Comparison of ENCODE assay signal across 21 mouse cellular contexts in genomic region chr9:37546889-37547288, GRCm38 (mm10). TPM values are rescaled to one million over a fixed set of nuclear protein-coding genes. Genes with fewer than 3 reads are reported as not detected.
DNase-seq lines count a peak whose midpoint lies in the region; ATAC-seq and TF ChIP-seq lines count a peak whose summit lies in the region.
"Had no signal": no experiment of that assay in that cellular context is flagged by ENCODE, and none has a peak within 500 bp of the region (broad histone marks: within the 10 kb centered on the region; RNA-seq: fewer than 3 reads in every experiment).

No protein-coding gene starts in this region.

- H3K36me3 ChIP-seq in megakaryocyte, embryonic 14.5 days (replicated peaks; ENCODE audit: low read length) = peaks cover 99% of the 10 kb centered on the region
- H3K36me3 ChIP-seq in stomach, postnatal 0 days (ENCODE audit: control insufficient read depth, insufficient read depth, low read length) = no peaks in the 10 kb centered on the region
- H3K36me3 ChIP-seq: embryonic facial prominence, embryonic 10.5 days; heart, embryonic 15.5 days; limb, embryonic 13.5 days; midbrain, embryonic 15.5 days had no signal

- no peak overlapping the region for H3K4me2 ChIP-seq in stomach, postnatal 0 days (replicated peaks; ENCODE audit: low read depth)
- H3K4me2 ChIP-seq: heart, embryonic 15.5 days; limb, embryonic 13.5 days; midbrain, embryonic 15.5 days had no signal

- H3K27ac ChIP-seq in layer of hippocampus, adult 2 months = no peak overlapping the region
- no peak overlapping the region for H3K27ac ChIP-seq in stomach, postnatal 0 days (replicated peaks)
- H3K27ac ChIP-seq: embryonic facial prominence, embryonic 10.5 days; heart, embryonic 15.5 days; limb, embryonic 13.5 days; macrophage; midbrain, embryonic 15.5 days had no signal

- H3K9me3 ChIP-seq in megakaryocyte, embryonic 14.5 days = no peaks in the 10 kb centered on the region
- H3K9me3 ChIP-seq in stomach, postnatal 0 days (ENCODE audit: control insufficient read depth, low read length) = no peaks in the 10 kb centered on the region
- H3K9me3 ChIP-seq: embryonic facial prominence, embryonic 10.5 days; heart, embryonic 15.5 days; limb, embryonic 13.5 days; midbrain, embryonic 15.5 days had no signal

- H3K4me1 ChIP-seq in megakaryocyte, embryonic 14.5 days = peaks cover 91% of the 10 kb centered on the region
- 0 out of 2 replicates have a peak, but pooled peaks cover 2% of the 10 kb centered on the region for H3K4me1 ChIP-seq in stomach, postnatal 0 days (replicated peaks; ENCODE audit: control insufficient read depth, insufficient read depth)

- peak; percentile 77 for TF ChIP-seq CTCF in layer of hippocampus, adult 2 months (conservative IDR thresholded peaks at IDR 0.05)
- peak; percentile 50 for TF ChIP-seq CTCF in stomach, postnatal 0 days (IDR thresholded peaks at IDR 0.05; ENCODE audit: low read depth)

- peak; percentile 14 for DNase-seq in embryo, embryonic 10 days (ENCODE audit: low spot score)
- no peak for DNase-seq in embryo, embryonic 11 days
- DNase-seq in layer of hippocampus, adult 2 months (ENCODE audit: low spot score in 2 of 2) = no peak
- DNase-seq in layer of hippocampus, postnatal 14 days (ENCODE audit: low spot score in 2 of 2) = no peak
- no peak for DNase-seq in stomach, postnatal 0 days (ENCODE audit: low spot score)
- no peak for DNase-seq in gastrocnemius, postnatal 25 days
- DNase-seq: adrenal gland, postnatal 36 days; B cell, adult 2 months; kidney, adult 18-20 months; right cerebral cortex, postnatal 14 days; thymus, postnatal 36 days had no signal

- no peak overlapping the region for H3K4me3 ChIP-seq in layer of hippocampus, adult 2 months
- peak overlapping the region; percentile 87 for H3K4me3 ChIP-seq in megakaryocyte, embryonic 14.5 days (replicated peaks)
- H3K4me3 ChIP-seq in stomach, postnatal 0 days (ENCODE audit: low read depth, low read length) = no peak overlapping the region
- H3K4me3 ChIP-seq: embryonic facial prominence, embryonic 10.5 days; erythroblast, embryonic 14.5 days; heart, embryonic 15.5 days; limb, embryonic 13.5 days; midbrain, embryonic 15.5 days had no signal

- ATAC-seq in megakaryocyte, adult 5-6 weeks (ENCODE audit: poor library complexity, severe bottlenecking) = no peak
- ATAC-seq in stomach, postnatal 0 days (ENCODE audit: low FRiP score, low TSS enrichment) = no peak
- ATAC-seq: activated CD4-positive, CD25-positive, alpha-beta regulatory T cell, adult 4 months; forebrain, embryonic 16.5 days; midbrain, embryonic 15.5 days had no signal

- H3K9ac ChIP-seq in stomach, postnatal 0 days (ENCODE audit: low read length) = no peak overlapping the region
- H3K9ac ChIP-seq: heart, embryonic 15.5 days; limb, embryonic 13.5 days; midbrain, embryonic 15.5 days had no signal

- no peaks in the 10 kb centered on the region for H3K27me3 ChIP-seq in megakaryocyte, embryonic 14.5 days (replicated peaks)
- H3K27me3 ChIP-seq in stomach, postnatal 0 days (ENCODE audit: control insufficient read depth, insufficient read depth, low read length) = peaks cover 2% of the 10 kb centered on the region; the same call in 1 of the 2 replicates

- no peak for TF ChIP-seq EP300 in stomach, postnatal 0 days (optimal IDR thresholded peaks at IDR 0.05)

- WGBS in stomach, postnatal 0 days = 84% methylated on average over 1 of the region's 1 CpGs

RNA-seq across cellular contexts. Expression of gene Nrgn, which starts 5.8 kb away (rescaled TPM):
- 1,000 to 10,000 TPM; 1,464 to 1,512 TPM for total RNA-seq in layer of hippocampus, adult 2 months (2021)
- total RNA-seq in layer of hippocampus, postnatal 14 days (2021) = 1,000 to 10,000 TPM; 1,609 to 1,636 TPM
- polyA plus RNA-seq in megakaryocyte, embryonic 14.5 days (2012; ENCODE audit: insufficient read depth, low replicate concordance) = 5,423 and 8,339 TPM in 2 replicates
- total RNA-seq in megakaryocyte, adult 5-6 weeks (2015) = 0.25 and 1.4 TPM in 2 replicates
- total RNA-seq in megakaryocyte, adult 5-6 weeks (2017) = not detected in 2 replicates
- 2.3 and 2.6 TPM in 2 replicates for polyA plus RNA-seq in stomach, postnatal 0 days (2015; fragmentation: Nextera tagmentation; extraction: Ambion mirVana)
- under 1 TPM; 0.72 to 0.79 TPM for total RNA-seq in gastrocnemius, postnatal 25 days (2021)

RNA-seq across cellular contexts. Expression of gene Vsig2, which starts 7.8 kb away (rescaled TPM):
- total RNA-seq in layer of hippocampus, adult 2 months (2021) = 1 to 10 TPM; 2.5 to 3.7 TPM
- total RNA-seq in layer of hippocampus, postnatal 14 days (2021) = 1 to 10 TPM; 3.5 to 6.2 TPM
- not detected in 2 replicates for polyA plus RNA-seq in megakaryocyte, embryonic 14.5 days (2012; ENCODE audit: insufficient read depth, low replicate concordance)
- not detected in 2 replicates for total RNA-seq in megakaryocyte, adult 5-6 weeks (2015)
- not detected in 2 replicates for total RNA-seq in megakaryocyte, adult 5-6 weeks (2017)
- 350 and 369 TPM in 2 replicates for polyA plus RNA-seq in stomach, postnatal 0 days (2015; fragmentation: Nextera tagmentation; extraction: Ambion mirVana)
- 1 to 10 TPM; 1.1 to 2.4 TPM for total RNA-seq in gastrocnemius, postnatal 25 days (2021)
- polyA plus RNA-seq: activated CD4-positive, CD25-positive, alpha-beta regulatory T cell, adult 4 months; erythroblast, embryonic 14.5 days; macrophage had no signal

RNA-seq across cellular contexts. Expression of gene Siae, which starts 8.6 kb away (rescaled TPM):
- 10 to 100 TPM in 1 of 2 experiments, 1 to 10 TPM in 1; 9.6 to 14.0 TPM for total RNA-seq in layer of hippocampus, adult 2 months (2021)
- 10 to 100 TPM; 12.1 to 14.0 TPM for total RNA-seq in layer of hippocampus, postnatal 14 days (2021)
- polyA plus RNA-seq in megakaryocyte, embryonic 14.5 days (2012; ENCODE audit: insufficient read depth, low replicate concordance) = 0.40 TPM in 1 of 2 replicates, not detected in the other
- 10.2 and 10.9 TPM in 2 replicates for total RNA-seq in megakaryocyte, adult 5-6 weeks (2015)
- total RNA-seq in megakaryocyte, adult 5-6 weeks (2017) = 9.1 and 9.8 TPM in 2 replicates
- polyA plus RNA-seq in stomach, postnatal 0 days (2015; fragmentation: Nextera tagmentation; extraction: Ambion mirVana) = 6.9 and 7.7 TPM in 2 replicates
- total RNA-seq in gastrocnemius, postnatal 25 days (2021) = 1 to 10 TPM; 3.0 to 4.0 TPM
- polyA plus RNA-seq: erythroblast, embryonic 14.5 days had no signal

RNA-seq across cellular contexts. Expression of gene Esam, which starts 19.0 kb away (rescaled TPM):
- 10 to 100 TPM; 18.3 to 19.3 TPM for total RNA-seq in layer of hippocampus, adult 2 months (2021)
- 10 to 100 TPM; 26.9 to 27.8 TPM for total RNA-seq in layer of hippocampus, postnatal 14 days (2021)
- 10.7 and 14.5 TPM in 2 replicates for polyA plus RNA-seq in megakaryocyte, embryonic 14.5 days (2012; ENCODE audit: insufficient read depth, low replicate concordance)
- 0.27 and 0.36 TPM in 2 replicates for total RNA-seq in megakaryocyte, adult 5-6 weeks (2015)
- total RNA-seq in megakaryocyte, adult 5-6 weeks (2017) = not detected in 2 replicates
- 28.2 and 30.5 TPM in 2 replicates for polyA plus RNA-seq in stomach, postnatal 0 days (2015; fragmentation: Nextera tagmentation; extraction: Ambion mirVana)
- total RNA-seq in gastrocnemius, postnatal 25 days (2021) = 10 to 100 TPM; 17.0 to 26.7 TPM
- polyA plus RNA-seq: erythroblast, embryonic 14.5 days had no signal

RNA-seq across cellular contexts. Expression of gene Msantd2, which starts 57.8 kb away (rescaled TPM):
- total RNA-seq in layer of hippocampus, adult 2 months (2021) = 10 to 100 TPM; 20.5 to 25.6 TPM
- 10 to 100 TPM; 22.3 to 22.7 TPM for total RNA-seq in layer of hippocampus, postnatal 14 days (2021)
- polyA plus RNA-seq in megakaryocyte, embryonic 14.5 days (2012; ENCODE audit: insufficient read depth, low replicate concordance) = 1.5 and 3.5 TPM in 2 replicates
- 15.1 and 18.4 TPM in 2 replicates for total RNA-seq in megakaryocyte, adult 5-6 weeks (2015)
- 24.4 and 26.4 TPM in 2 replicates for total RNA-seq in megakaryocyte, adult 5-6 weeks (2017)
- polyA plus RNA-seq in stomach, postnatal 0 days (2015; fragmentation: Nextera tagmentation; extraction: Ambion mirVana) = 7.5 TPM in 2 replicates
- total RNA-seq in gastrocnemius, postnatal 25 days (2021) = 1 to 10 TPM; 3.0 to 6.6 TPM

Comparison
In these comparisons a context has a peak if more than half of its experiments do, and no peak if none do; other contexts are left out.
1. RNA of gene Nrgn, which starts 5.8 kb away (total RNA-seq): 1,609 to 1,636 TPM in layer of hippocampus, postnatal 14 days and 1,464 to 1,512 TPM in layer of hippocampus, adult 2 months; 0.72 to 0.79 TPM in gastrocnemius, postnatal 25 days and 0.25 to 1.4 TPM in megakaryocyte, adult 5-6 weeks; every median in the first group is over 100 times any median in the second.